Mouse (Mus musculus) thymus, adult 2 months (tissue): ENCODE measurements around the gene Cer1. TPM values are rescaled to one million over a fixed set of nuclear protein-coding genes. Genes with fewer than 3 reads are reported as not detected.
A peak's percentile ranks its signal among the peaks of the same experiment; 100 is the strongest.

Experiments
- DNase-seq: peaks from one replicate; pipeline ENCODE4 v3.0.0; 2021
- H3K27ac ChIP-seq: fragments of 200-500 bp; 2 replicates; pipeline ENCODE4 v1.5.1; 2012; ENCODE audit warnings: low read length, control low read depth; ENCODE audit not compliant: control insufficient read depth, insufficient read depth
- H3K27me3 ChIP-seq: fragments of 200-500 bp; 2 replicates; pipeline ENCODE4 v1.6.1; 2012; ENCODE audit warnings: mild to moderate bottlenecking, low read length, moderate library complexity, mixed read lengths; ENCODE audit not compliant: control insufficient read depth, insufficient read depth
- H3K36me3 ChIP-seq: fragments of 200-500 bp; 2 replicates; pipeline ENCODE4 v1.6.1; 2012; ENCODE audit warnings: mild to moderate bottlenecking, low read length, moderate library complexity; ENCODE audit not compliant: control insufficient read depth, insufficient read depth
- H3K4me1 ChIP-seq: fragments of 200-500 bp; replicated peaks from 2 replicates; pipeline ENCODE4 v1.6.1; 2012; ENCODE audit warnings: low read length; ENCODE audit not compliant: control insufficient read depth, insufficient read depth
- H3K4me3 ChIP-seq: fragments of 200-500 bp; 2 replicates; pipeline ENCODE4 v1.5.1; 2012; ENCODE audit warnings: mild to moderate bottlenecking, low read length, control low read depth, moderate library complexity; ENCODE audit not compliant: control insufficient read depth, insufficient read depth
- CTCF ChIP-seq: fragments of 200-500 bp; IDR thresholded peaks from 2 replicates; pipeline ENCODE4 v1.5.1; 2012; ENCODE audit warnings: mild to moderate bottlenecking, control low read depth, low read length, moderate library complexity, borderline replicate concordance; ENCODE audit not compliant: control insufficient read depth, poor library complexity, insufficient read depth; ENCODE audit errors: extremely low read depth
- POLR2A ChIP-seq: fragments of 200-500 bp; IDR thresholded peaks from 2 replicates; pipeline ENCODE4 v1.6.1; 2012; ENCODE audit warnings: mild to moderate bottlenecking, low read length, control low read depth, moderate library complexity; ENCODE audit not compliant: control insufficient read depth, poor library complexity, insufficient read depth; ENCODE audit errors: extremely low read depth
- WGBS: fragments of 180-500 bp; shearing (Covaris S2); methylation state at CpG from one replicate; pipeline ENCODE4 v1.1.7; 2018; 5-methylcytosine and 5-hydroxymethylcytosine counted together
- polyA plus RNA-seq: library from polyadenylated mRNA; depleted of rRNA; stranded (reverse); fragments of >200 nt; gene quantifications from 2 replicates; pipeline ENCODE4 v1.2.3, GENCODE M21; 2012

Gene Cer1
- polyA plus RNA-seq, 1 experiment = not detected

DNA sequence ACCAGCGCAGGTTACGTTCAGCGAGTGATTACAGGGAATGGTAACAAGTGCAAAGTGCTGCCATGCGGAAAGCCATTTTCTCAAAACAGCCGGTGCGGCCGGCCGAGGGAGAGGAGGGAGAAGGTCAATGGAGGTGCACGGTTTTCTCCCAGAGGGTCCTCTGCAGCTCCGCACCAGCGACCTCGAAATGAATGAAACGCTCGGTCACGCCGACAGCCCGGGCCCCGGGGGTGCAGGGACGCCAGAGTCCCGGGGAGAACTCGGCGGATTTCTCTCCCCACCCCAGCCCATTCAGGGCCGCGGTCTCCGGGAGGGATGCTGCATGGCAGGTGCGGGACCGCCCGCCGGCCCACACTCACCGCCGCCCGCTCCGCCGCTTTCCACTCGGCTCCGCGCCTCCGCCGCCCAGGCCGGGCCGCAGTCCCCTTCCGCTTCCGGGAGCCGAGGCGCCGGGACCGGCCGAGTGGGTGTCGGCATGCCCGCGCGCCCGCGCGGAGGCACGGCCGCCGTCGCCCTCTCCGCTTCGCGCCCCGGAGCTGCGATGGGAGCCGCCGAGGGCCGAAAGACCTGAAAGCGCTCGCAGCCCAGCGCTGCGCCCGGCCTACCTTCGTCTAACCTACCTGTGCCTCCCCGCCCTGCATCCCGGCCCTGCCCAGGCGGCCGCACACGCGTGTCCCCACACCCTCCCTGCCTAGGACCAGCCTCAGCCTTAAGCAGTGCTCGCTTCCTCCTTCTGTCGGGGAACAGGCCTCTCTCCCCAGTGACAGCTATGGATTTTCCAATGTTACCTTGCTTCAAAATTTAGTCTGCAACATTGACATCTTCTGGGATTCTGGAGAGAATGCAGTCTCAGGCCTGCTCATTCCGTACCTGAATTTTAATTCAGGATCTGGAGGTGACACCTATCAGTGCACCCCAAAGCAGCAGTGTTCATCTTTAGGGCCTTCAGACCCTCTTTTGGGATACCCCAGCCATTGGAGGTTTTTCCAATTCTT, 25.5 kb downstream of the Cer1 start, which contains the start of gene Zdhhc21:
Gene Zdhhc21 (minus strand): TSS at position 828 of the 995 bp plus-strand sequence.
- 2% methylated on average over 82 of the region's 82 CpGs for WGBS
- Histone ChIP-seq H3K27me3 (no peaks in the 10 kb centered on the region), H3K4me1 (peaks cover 4% of the 10 kb centered on the region; the same call in 1 of the 2 replicates), H3K27ac (no peak within 1 kb of the TSS), H3K4me3 (peak within 1 kb of the TSS; percentile 59), H3K36me3 (no peaks in the 10 kb centered on the region)
- TF ChIP-seq CTCF = no peak
- TF ChIP-seq POLR2A = 0 out of 2 replicates have a peak, but pooled peaks have one; percentile 26
- DNase-seq = peak; percentile 82

DNA sequence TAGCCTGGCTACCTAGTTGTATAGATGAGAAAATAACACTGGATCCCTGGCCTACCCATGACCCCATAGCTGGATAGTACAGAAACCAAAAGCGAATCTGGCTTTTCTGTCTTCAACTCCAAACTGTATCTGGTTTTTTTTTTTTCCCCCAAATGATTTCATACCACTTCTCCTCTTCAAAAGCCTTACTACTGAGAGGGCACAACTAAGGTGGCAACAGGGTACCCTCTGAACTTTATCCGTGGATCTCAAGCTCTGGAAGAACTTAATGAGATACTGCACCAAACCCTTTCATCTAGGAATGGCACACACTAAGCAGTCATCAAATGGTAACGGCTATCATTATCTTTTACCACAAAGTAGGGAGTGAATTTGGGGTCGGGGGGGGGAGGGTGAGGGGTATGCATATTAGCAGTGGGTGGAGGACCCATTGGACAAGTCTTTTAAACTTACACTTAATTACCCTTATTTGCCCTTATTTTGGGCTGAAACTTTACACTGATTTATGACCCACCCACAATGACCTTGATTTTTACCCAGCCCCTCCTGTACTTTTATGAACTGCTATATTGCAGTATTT, 26.4 kb downstream of the Cer1 start:
- Histone ChIP-seq H3K27me3 (no peaks in the 10 kb centered on the region), H3K4me1 (peaks cover 4% of the 10 kb centered on the region; the same call in 1 of the 2 replicates), H3K4me3 (no peak overlapping the region), H3K36me3 (no peaks in the 10 kb centered on the region), H3K27ac (no peak overlapping the region)
- TF ChIP-seq CTCF (no peak), POLR2A (no peak)
- WGBS = 33% methylated on average over 4 of the region's 4 CpGs
- DNase-seq = no peak

DNA sequence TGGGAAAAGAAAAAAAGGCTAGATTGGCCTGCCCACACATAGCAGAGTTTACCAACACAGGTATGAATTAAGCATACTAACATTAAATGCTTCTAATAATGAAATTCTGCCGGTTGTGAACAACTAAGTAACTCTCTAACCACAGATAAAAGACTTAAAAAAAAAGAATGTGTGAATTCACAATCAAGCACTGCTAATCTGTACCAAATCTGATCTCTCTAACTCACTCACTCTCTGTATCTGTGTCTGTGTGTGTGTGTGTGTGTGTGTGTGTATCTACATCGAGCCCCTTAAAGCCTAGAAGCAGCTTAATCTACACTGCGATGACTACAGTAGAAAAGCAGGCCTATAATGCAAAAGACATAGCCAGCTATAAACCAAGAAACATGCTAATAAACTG, 28.0 kb downstream of the Cer1 start:
- Histone ChIP-seq H3K27me3 (no peaks in the 10 kb centered on the region), H3K4me1 (peaks cover 4% of the 10 kb centered on the region; the same call in 1 of the 2 replicates), H3K36me3 (no peaks in the 10 kb centered on the region; the same call in 1 of the 2 replicates), H3K27ac (no peak overlapping the region), H3K4me3 (no peak overlapping the region)
- DNase-seq = no peak
- TF ChIP-seq POLR2A (no peak), CTCF (no peak)
- WGBS = 94% methylated on average over 3 of the region's 3 CpGs

DNA sequence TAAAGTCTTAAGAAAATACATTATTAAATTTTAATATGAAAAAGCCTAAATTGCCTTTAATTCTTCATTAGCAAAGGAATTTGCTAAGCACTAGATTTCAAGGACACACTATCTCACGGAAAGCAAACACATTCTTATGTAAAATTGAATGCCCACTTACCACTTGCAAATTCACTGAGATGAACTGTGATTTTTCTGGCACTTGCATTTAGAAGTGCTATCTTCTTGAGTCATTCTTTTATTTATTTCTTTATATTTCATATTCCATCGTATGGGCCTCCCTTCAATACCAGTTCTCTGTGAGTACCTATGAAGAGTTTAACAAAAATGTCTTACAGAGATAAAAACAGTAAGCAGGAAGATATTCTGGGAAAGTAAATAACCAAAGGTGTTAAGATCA, 31.1 kb downstream of the Cer1 start:
- Histone ChIP-seq H3K27me3 (no peaks in the 10 kb centered on the region), H3K4me1 (no peaks in the 10 kb centered on the region), H3K27ac (no peak overlapping the region), H3K36me3 (no peaks in the 10 kb centered on the region; the same call in 1 of the 2 replicates), H3K4me3 (no peak overlapping the region)
- WGBS = 95% methylated on average over 2 of the region's 2 CpGs
- TF ChIP-seq POLR2A (no peak), CTCF (no peak)
- no peak for DNase-seq

DNA sequence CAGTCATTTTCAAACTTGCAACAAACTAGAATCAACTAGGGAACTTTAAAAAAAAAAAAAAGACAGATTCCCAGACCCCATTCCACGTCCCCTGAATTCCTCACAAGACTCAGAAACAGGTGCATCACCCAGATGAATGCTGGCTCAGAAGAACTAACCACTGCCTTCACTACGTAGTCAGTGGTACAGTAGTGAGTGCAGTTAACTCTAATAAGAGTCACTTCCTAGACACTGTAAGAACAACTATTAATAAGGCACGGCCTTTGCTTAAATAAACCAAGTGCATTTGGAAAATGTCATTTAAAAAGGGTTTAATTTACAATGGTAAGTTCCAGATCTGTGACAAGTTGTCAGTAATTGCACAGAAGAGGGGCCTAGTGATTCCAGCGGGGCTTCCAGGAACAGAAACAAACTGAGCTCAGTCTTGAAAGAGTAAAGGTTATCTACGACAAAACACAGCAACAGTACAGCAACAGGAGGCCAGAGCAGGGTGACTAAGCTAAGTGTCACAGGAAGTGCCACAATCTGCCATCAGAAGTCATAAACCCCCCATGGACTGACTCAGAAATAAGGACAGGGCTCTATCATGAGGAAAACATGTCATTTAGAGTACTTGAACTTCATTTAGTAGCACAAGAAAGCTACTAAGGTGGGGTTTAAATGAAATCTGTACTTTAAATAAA, 36.3 kb downstream of the Cer1 start:
- no peaks in the 10 kb centered on the region; the same call in 1 of the 2 replicates for H3K36me3 ChIP-seq
- DNase-seq = no peak
- TF ChIP-seq CTCF (no peak), POLR2A (no peak)
- 71% methylated on average over 5 of the region's 5 CpGs for WGBS
- H3K4me1 ChIP-seq = no peaks in the 10 kb centered on the region
- no peak overlapping the region for H3K4me3 ChIP-seq
- no peaks in the 10 kb centered on the region for H3K27me3 ChIP-seq
- no peak overlapping the region for H3K27ac ChIP-seq
